Mouse (Mus musculus) lung, postnatal 0 days (tissue): ENCODE results near the gene Ripk1.
A peak's percentile ranks its signal among the peaks of the same experiment; 100 is the strongest.

ENCODE experiments used
- CTCF ChIP-seq: IDR thresholded peaks from 2 replicates; pipeline ENCODE4 v1.5.1; 2016; ENCODE audit warnings: antibody characterized with exemption, mild to moderate bottlenecking
- EP300 ChIP-seq: IDR thresholded peaks from 2 replicates; pipeline ENCODE4 v1.6.1; 2016; ENCODE audit warnings: antibody characterized with exemption, mild to moderate bottlenecking, control low read depth

DNA sequence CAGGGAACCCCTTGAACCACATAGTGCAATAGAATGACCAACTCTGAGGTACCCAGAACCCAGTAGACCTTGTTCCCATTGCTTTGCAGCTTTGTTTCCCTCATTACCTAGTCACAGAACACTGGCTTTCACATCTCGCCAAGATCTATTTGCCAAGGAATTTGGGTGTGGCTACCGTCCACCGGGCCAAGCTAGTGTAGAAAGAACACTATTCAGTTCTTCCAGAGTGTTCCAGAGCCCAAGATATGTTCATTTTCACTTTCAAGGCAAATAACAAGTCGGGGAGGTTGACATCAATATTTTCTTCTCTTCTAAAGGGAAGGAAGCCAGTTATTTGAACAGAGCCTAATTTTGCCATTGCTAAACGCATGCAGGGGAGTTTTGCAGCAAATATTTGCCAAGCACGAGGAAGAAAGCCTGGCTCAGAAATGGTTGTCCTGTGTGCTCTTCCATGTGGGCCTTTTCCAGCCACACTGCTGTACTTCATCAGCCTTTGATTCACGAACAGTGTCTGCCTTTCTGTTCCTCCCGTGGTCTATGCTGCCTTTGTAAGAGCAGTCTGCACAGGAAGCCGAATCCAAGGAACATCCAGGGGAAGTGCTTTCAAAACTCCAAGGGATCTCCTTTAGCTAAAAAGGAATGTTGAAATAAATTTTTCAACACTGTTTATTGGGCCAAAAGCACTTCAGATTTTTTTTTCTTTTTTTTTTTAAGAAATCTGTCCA lies 82.0 kb downstream of the Ripk1 start:
- TF ChIP-seq CTCF (no peak), EP300 (peak; percentile 42; the same call in 1 of the 2 replicates)
